Mouse (Mus musculus): ENCODE measurements at regions not wholly inside any gene's neighbourhood (a gene's known extent, or its start where the extent isn't known, plus 50 kb on each side); places are given as distances from the start of the nearest gene placed in this dataset.
"Not testable (repeated sequence)": the region's sequence is repeated elsewhere in the genome, so short reads cannot be mapped to it uniquely, and the experiment has no call there.

GRCm38 (mm10) chr14:86197864-86198263 lies 943.2 kb downstream of the Diaph3 start:
- no peak for DNase-seq (ENCODE audit: low read depth, low spot score)

GRCm38 (mm10) chr14:86184663-86185381 lies 956.2 kb downstream of the Diaph3 start:
- no peak for DNase-seq (ENCODE audit: low read depth, low spot score)

- DNase-seq (ENCODE audit: low read depth, low spot score), result no peak
These were observed 962.5 kb downstream of the Diaph3 start for GRCm38 (mm10) chr14:86178517-86178916.

- no peak for DNase-seq (ENCODE audit: low read depth, low spot score)
These were observed 969.9 kb downstream of the Diaph3 start for GRCm38 (mm10) chr14:86171118-86171517.

- DNase-seq (ENCODE audit: low read depth, low spot score), result no peak
These were observed 981.9 kb downstream of the Diaph3 start for GRCm38 (mm10) chr14:86159151-86159550.

GRCm38 (mm10) chr14:86154688-86155087 lies 986.3 kb downstream of the Diaph3 start:
- no peak for DNase-seq (ENCODE audit: low read depth, low spot score)

- DNase-seq (ENCODE audit: low read depth, low spot score), result no peak
These were observed 989.8 kb downstream of the Diaph3 start for GRCm38 (mm10) chr14:86151276-86151675.

- no peak for DNase-seq (ENCODE audit: low read depth, low spot score)
These were observed 990.6 kb downstream of the Diaph3 start for GRCm38 (mm10) chr14:86150329-86150866.

- DNase-seq (ENCODE audit: low read depth, low spot score), result no peak
These were observed 1025.6 kb downstream of the Diaph3 start for GRCm38 (mm10) chr14:86115254-86116057.

- no peak for DNase-seq (ENCODE audit: low read depth, low spot score)
These were observed 1039.5 kb downstream of the Diaph3 start for GRCm38 (mm10) chr14:86101497-86101896.

GRCm38 (mm10) chr14:86070313-86071100 lies 1070.5 kb downstream of the Diaph3 start:
- no peak for DNase-seq (ENCODE audit: low read depth, low spot score)

GRCm38 (mm10) chr14:86069329-86069728 lies 1071.7 kb downstream of the Diaph3 start:
- DNase-seq (ENCODE audit: low read depth, low spot score), result no peak

- no peak for DNase-seq (ENCODE audit: low read depth, low spot score)
These were observed 1073.3 kb downstream of the Diaph3 start for GRCm38 (mm10) chr14:86067743-86068142.

- no peak for DNase-seq (ENCODE audit: low read depth, low spot score)
These were observed 1077.5 kb downstream of the Diaph3 start for GRCm38 (mm10) chr14:86063620-86063943.

- no peak for DNase-seq (ENCODE audit: low read depth, low spot score)
These were observed 1078.0 kb downstream of the Diaph3 start for GRCm38 (mm10) chr14:86062885-86063619.

GRCm38 (mm10) chr14:86056991-86057390 lies 1084.0 kb downstream of the Diaph3 start:
- no peak for DNase-seq (ENCODE audit: low read depth, low spot score)

- no peak for DNase-seq (ENCODE audit: low read depth, low spot score)
These were observed 1086.4 kb downstream of the Diaph3 start for GRCm38 (mm10) chr14:86054668-86055067.

GRCm38 (mm10) chr14:86029401-86029800 lies 1111.6 kb downstream of the Diaph3 start:
- DNase-seq (ENCODE audit: low read depth, low spot score), result no peak

- DNase-seq (ENCODE audit: low read depth, low spot score), result not testable (repeated sequence)
These were observed 1123.4 kb downstream of the Diaph3 start for GRCm38 (mm10) chr14:86017611-86018010.

Data from embryo, embryonic 11.5 days (tissue).